Mouse (Mus musculus) T-cell, adult 2 months (primary cell): ENCODE data around the gene Plk5.
"Not testable (repeated sequence)": the region's sequence is repeated elsewhere in the genome, so short reads cannot be mapped to it uniquely, and the experiment has no call there.

ENCODE experiments used
- DNase-seq: peaks from one replicate; pipeline ENCODE4 v3.0.0; 2022; ENCODE audit warnings: low spot score

Gene Plk5

GRCm38 (mm10) chr10:80331636-80332524, 24.4 kb upstream of the Plk5 start:
- no peak for DNase-seq

GRCm38 (mm10) chr10:80332525-80332989, 23.7 kb upstream of the Plk5 start:
- no peak for DNase-seq

GRCm38 (mm10) chr10:80336263-80336662, 20.0 kb upstream of the Plk5 start:
- no peak for DNase-seq

- DNase-seq: peak; percentile 69
Observed at GRCm38 (mm10) chr10:80339941-80340750, 16.1 kb upstream of the Plk5 start.

GRCm38 (mm10) chr10:80341026-80341425, 15.2 kb upstream of the Plk5 start:
- no peak for DNase-seq

GRCm38 (mm10) chr10:80341491-80342304, 14.6 kb upstream of the Plk5 start:
- DNase-seq: no peak

GRCm38 (mm10) chr10:80342305-80342748, 13.9 kb upstream of the Plk5 start:
- no peak for DNase-seq

- DNase-seq: peak; percentile 61
Observed at GRCm38 (mm10) chr10:80342749-80343424, 13.4 kb upstream of the Plk5 start.

GRCm38 (mm10) chr10:80343425-80343895, 12.8 kb upstream of the Plk5 start:
- no peak for DNase-seq

GRCm38 (mm10) chr10:80344131-80344661, 12.1 kb upstream of the Plk5 start:
- no peak for DNase-seq

GRCm38 (mm10) chr10:80345122-80345521, 11.1 kb upstream of the Plk5 start:
- DNase-seq: no peak

- DNase-seq: not testable (repeated sequence)
Observed at GRCm38 (mm10) chr10:80345929-80346328, 10.3 kb upstream of the Plk5 start.

- DNase-seq: no peak
Observed at GRCm38 (mm10) chr10:80347514-80347967, 8.7 kb upstream of the Plk5 start.

- peak; percentile 75 for DNase-seq
Observed at GRCm38 (mm10) chr10:80348244-80348781, 7.9 kb upstream of the Plk5 start, which contains the start of gene Adamtsl5. TSS of gene Adamtsl5 (minus strand) at chr10:80348412.

- DNase-seq: no peak
Observed at GRCm38 (mm10) chr10:80348981-80349380, 7.3 kb upstream of the Plk5 start.

GRCm38 (mm10) chr10:80350292-80350691, 6.0 kb upstream of the Plk5 start:
- DNase-seq: peak; percentile 74

- DNase-seq: no peak
Observed at GRCm38 (mm10) chr10:80351896-80352295, 4.4 kb upstream of the Plk5 start.

GRCm38 (mm10) chr10:80352727-80353126, 3.5 kb upstream of the Plk5 start:
- no peak for DNase-seq

GRCm38 (mm10) chr10:80355431-80355830, 828 bp upstream of the Plk5 start:
- DNase-seq: no peak

- DNase-seq: no peak
Observed at GRCm38 (mm10) chr10:80356737-80357136, 478 bp downstream of the Plk5 start.
